Mouse (Mus musculus) CH12.LX (cell line): Measurements from ENCODE around the gene Gstt1. TPM values are rescaled to one million over a fixed set of nuclear protein-coding genes. Genes with fewer than 3 reads are reported as not detected.

Source experiments
- DNase-seq: peaks from one replicate; pipeline ENCODE4 v3.0.0-alpha.2; 2013; ENCODE audit errors: extremely low read depth
- H3K27ac ChIP-seq: 2 replicates; pipeline ENCODE4 v1.5.1; 2012; ENCODE audit warnings: low read depth, mild to moderate bottlenecking, control low read depth, moderate library complexity; ENCODE audit not compliant: insufficient read depth
- H3K27me3 ChIP-seq: replicated peaks from 2 replicates; pipeline ENCODE3; 2012; ENCODE audit warnings: inconsistent platforms
- H3K36me3 ChIP-seq, 2 experiments: replicated peaks in 1 of 2; 2 replicates each; pipeline versions ENCODE3 to v1.6.1; 2012; ENCODE audit warnings: inconsistent platforms in 1 of 2, low read length in 1 of 2, mild to moderate bottlenecking in 1 of 2, mixed read lengths in 1 of 2, moderate library complexity in 1 of 2; ENCODE audit not compliant: control insufficient read depth in 1 of 2, insufficient read depth in 1 of 2
- H3K4me1 ChIP-seq, 2 experiments: 2 replicates each; pipeline ENCODE4 v1.6.1; 2012; ENCODE audit warnings: inconsistent platforms in 1 of 2, moderate library complexity in 1 of 2; ENCODE audit not compliant: insufficient read depth in 2 of 2, control insufficient read depth in 1 of 2
- H3K4me2 ChIP-seq: 2 replicates; pipeline ENCODE4 v1.6.1; 2012; ENCODE audit warnings: low read depth, mild to moderate bottlenecking, control low read depth; ENCODE audit not compliant: poor library complexity, insufficient read depth, severe bottlenecking
- H3K4me3 ChIP-seq, 3 experiments: fragments of 150-350 bp in 1 of 3; sonication (generic) in 1 of 3; replicated peaks in 1 of 3; 2 replicates each; pipeline versions ENCODE3 to v1.5.1; 2011 to 2012; ENCODE audit warnings: low read depth in 2 of 3, low read length in 2 of 3, mild to moderate bottlenecking in 2 of 3, moderate library complexity in 2 of 3, control low read depth in 1 of 3, improper control_type of control experiment in 1 of 3, inconsistent platforms in 1 of 3, mixed read lengths in 1 of 3; ENCODE audit not compliant: poor library complexity in 1 of 3
- H3K79me2 ChIP-seq: replicated peaks from 2 replicates; pipeline ENCODE4 v1.6.1; 2012; ENCODE audit warnings: mild to moderate bottlenecking, moderate library complexity; ENCODE audit not compliant: control insufficient read depth, poor library complexity, insufficient read depth, severe bottlenecking; ENCODE audit errors: extremely low read depth
- H3K9ac ChIP-seq: 2 replicates; pipeline ENCODE4 v1.6.1; 2012; ENCODE audit warnings: low read depth, mild to moderate bottlenecking, control low read depth, moderate library complexity; ENCODE audit not compliant: insufficient read depth
- H3K9me3 ChIP-seq: replicated peaks from 2 replicates; pipeline ENCODE3; 2012; ENCODE audit warnings: low read length, inconsistent platforms, mixed read lengths
- BHLHE40 ChIP-seq: IDR thresholded peaks from 2 replicates; pipeline ENCODE4 v1.6.1; 2011; ENCODE audit warnings: mild to moderate bottlenecking, low read depth, low read length, improper control_type of control experiment
- CHD1 ChIP-seq: IDR thresholded peaks from 2 replicates; pipeline ENCODE4 v1.6.1; 2012; ENCODE audit warnings: low read depth, low read length, improper control_type of control experiment, inconsistent platforms
- CHD2 ChIP-seq: IDR thresholded peaks from 2 replicates; pipeline ENCODE4 v1.6.1; 2011; ENCODE audit warnings: low read length, improper control_type of control experiment
- CTCF ChIP-seq, 2 experiments: IDR thresholded peaks in 1 of 2; conservative IDR thresholded peaks in 1 of 2; 2 replicates each; pipeline ENCODE4 v1.5.1; 2011 to 2012; ENCODE audit warnings: low read depth in 2 of 2, low read length in 2 of 2, improper control_type of control experiment in 1 of 2, inconsistent platforms in 1 of 2, mild to moderate bottlenecking in 1 of 2, moderate library complexity in 1 of 2
- E2F4 ChIP-seq: IDR thresholded peaks from 2 replicates; pipeline ENCODE4 v1.6.1; 2011; ENCODE audit warnings: low read depth, low read length, improper control_type of control experiment; ENCODE audit not compliant: insufficient replicate concordance
- ELF1 ChIP-seq: IDR thresholded peaks from 2 replicates; pipeline ENCODE4 v1.6.1; 2014; ENCODE audit warnings: low read depth, mild to moderate bottlenecking, inconsistent platforms, low read length, improper control_type of control experiment
- ETS1 ChIP-seq: conservative IDR thresholded peaks from 2 replicates; pipeline ENCODE4 v1.6.1; 2012; ENCODE audit warnings: low read depth, mild to moderate bottlenecking, inconsistent platforms, low read length, improper control_type of control experiment, moderate library complexity
- GABPA ChIP-seq: IDR thresholded peaks from 2 replicates; pipeline ENCODE4 v1.6.1; 2012; ENCODE audit warnings: low read depth, low read length, improper control_type of control experiment, inconsistent platforms; ENCODE audit not compliant: insufficient replicate concordance
- IRF4 ChIP-seq: IDR thresholded peaks from 2 replicates; pipeline ENCODE4 v1.6.1; 2014; ENCODE audit warnings: low read depth, mild to moderate bottlenecking, inconsistent platforms, low read length, improper control_type of control experiment
- JUN ChIP-seq: IDR thresholded peaks from 2 replicates; pipeline ENCODE4 v1.6.1; 2011; ENCODE audit warnings: low read depth, mild to moderate bottlenecking, low read length, improper control_type of control experiment, moderate library complexity; ENCODE audit not compliant: insufficient read depth
- JUND ChIP-seq: conservative IDR thresholded peaks from 2 replicates; pipeline ENCODE4 v1.6.1; 2011; ENCODE audit warnings: low read depth, low read length, improper control_type of control experiment
- KAT2A ChIP-seq: IDR thresholded peaks from 2 replicates; pipeline ENCODE4 v1.6.1; 2012; ENCODE audit warnings: low read length, improper control_type of control experiment, inconsistent platforms; ENCODE audit not compliant: insufficient replicate concordance
- MAFK ChIP-seq: IDR thresholded peaks from 2 replicates; pipeline ENCODE4 v1.6.1; 2011; ENCODE audit warnings: low read length, improper control_type of control experiment; ENCODE audit not compliant: insufficient replicate concordance
- MAX ChIP-seq: IDR thresholded peaks from 2 replicates; pipeline ENCODE4 v1.6.1; 2011; ENCODE audit warnings: low read length, improper control_type of control experiment
- MAZ ChIP-seq: IDR thresholded peaks from 2 replicates; pipeline ENCODE4 v1.6.1; 2012; ENCODE audit warnings: low read depth, mild to moderate bottlenecking, inconsistent platforms, low read length, improper control_type of control experiment, moderate library complexity
- MEF2A ChIP-seq: IDR thresholded peaks from 2 replicates; pipeline ENCODE4 v1.6.1; 2014; ENCODE audit warnings: low read depth, mild to moderate bottlenecking, inconsistent platforms, low read length, improper control_type of control experiment, borderline replicate concordance
- MXI1 ChIP-seq: IDR thresholded peaks from 2 replicates; pipeline ENCODE4 v1.6.1; 2011; ENCODE audit warnings: mild to moderate bottlenecking, low read depth, low read length, improper control_type of control experiment
- MYC ChIP-seq: IDR thresholded peaks from 2 replicates; pipeline ENCODE4 v1.6.1; 2011; ENCODE audit warnings: low read depth, mild to moderate bottlenecking, improper control_type of control experiment, low read length
- NELFE ChIP-seq: IDR thresholded peaks from 2 replicates; pipeline ENCODE4 v1.6.1; 2011; ENCODE audit warnings: low read depth, low read length, improper control_type of control experiment
- NRF1 ChIP-seq: IDR thresholded peaks from 2 replicates; pipeline ENCODE4 v1.6.1; 2014; ENCODE audit warnings: low read depth, mild to moderate bottlenecking, inconsistent platforms, low read length, improper control_type of control experiment, moderate library complexity
- PAX5 ChIP-seq: IDR thresholded peaks from 2 replicates; pipeline ENCODE4 v1.6.1; 2012; ENCODE audit warnings: low read length, inconsistent platforms, mixed read lengths
- POLR2A ChIP-seq: IDR thresholded peaks from 2 replicates; pipeline ENCODE4 v1.6.1; 2011; ENCODE audit warnings: low read depth, mild to moderate bottlenecking, improper control_type of control experiment, low read length
- POLR2AphosphoS2 ChIP-seq: IDR thresholded peaks from 2 replicates; pipeline ENCODE4 v1.6.1; 2011; ENCODE audit warnings: low read depth, low read length, improper control_type of control experiment
- RCOR1 ChIP-seq: conservative IDR thresholded peaks from 2 replicates; pipeline ENCODE4 v1.6.1; 2012; ENCODE audit warnings: low read depth, mild to moderate bottlenecking, inconsistent platforms, low read length, improper control_type of control experiment
- SIN3A ChIP-seq: IDR thresholded peaks from 2 replicates; pipeline ENCODE4 v1.6.1; 2012; ENCODE audit warnings: low read length, improper control_type of control experiment, inconsistent platforms
- TBP ChIP-seq: conservative IDR thresholded peaks from 2 replicates; pipeline ENCODE4 v1.6.1; 2011; ENCODE audit warnings: low read depth, low read length, improper control_type of control experiment
- TCF12 ChIP-seq: IDR thresholded peaks from 2 replicates; pipeline ENCODE4 v1.6.1; 2014; ENCODE audit warnings: low read depth, mild to moderate bottlenecking, inconsistent platforms, low read length, improper control_type of control experiment
- UBTF ChIP-seq: IDR thresholded peaks from 2 replicates; pipeline ENCODE4 v1.6.1; 2012; ENCODE audit warnings: low read depth, mild to moderate bottlenecking, inconsistent platforms, low read length, improper control_type of control experiment, moderate library complexity
- USF1 ChIP-seq: IDR thresholded peaks from 2 replicates; pipeline ENCODE4 v1.6.1; 2014; ENCODE audit warnings: low read depth, mild to moderate bottlenecking, inconsistent platforms, low read length, improper control_type of control experiment
- USF2 ChIP-seq: conservative IDR thresholded peaks from 2 replicates; pipeline ENCODE4 v1.6.1; 2011; ENCODE audit warnings: low read depth, low read length, improper control_type of control experiment
- ZC3H11A ChIP-seq: IDR thresholded peaks from 2 replicates; pipeline ENCODE4 v1.6.1; 2012; ENCODE audit warnings: low read depth, mild to moderate bottlenecking, inconsistent platforms, low read length, improper control_type of control experiment
- dilution Hi-C: fragments of 300-500 bp; cut with MboI; formaldehyde crosslinking; loops from 2 replicates; pipeline ENCODE4 v1.14.3; 2020; ENCODE audit warnings: low sequenced_read_pairs; ENCODE audit not compliant: extremely low pct_unique_long_range_greater_than_20kb, extremely low pct_ligation_motif_present
- in situ Hi-C: fragments of 300-500 bp; cut with MboI; formaldehyde crosslinking; loops from 3 replicates; pipeline ENCODE4 v1.14.3; 2019; ENCODE audit warnings: low sequenced_read_pairs, low pct_ligation_motif_present, low pct_unique_long_range_greater_than_20kb, mixed read lengths
- polyA plus RNA-seq: library from polyadenylated mRNA; unstranded; fragments of >175 nt; gene quantifications from 2 replicates; pipeline ENCODE4 v1.2.1, GENCODE M21; 2012; ENCODE audit warnings: low read depth; ENCODE audit not compliant: insufficient read length
- total RNA-seq, 2 experiments: library from RNA; depleted of rRNA; stranded (reverse); fragments of 300-350 nt in 1 of 2; fragments of >200 nt in 1 of 2; gene quantifications; 2 replicates each; pipeline ENCODE4 v1.2.3; 2012 to 2014

Gstt1 gene
- total and polyA plus RNA-seq, 3 experiments = 2.9 to 50.9 (median 4.5) TPM

GRCm38 (mm10) chr10:75774102-75774501 lies 24.3 kb downstream of the Gstt1 start:
- dilution Hi-C loops = no loop called here

GRCm38 (mm10) chr10:75772795-75773664 lies 25.4 kb downstream of the Gstt1 start, which contains the start of gene Ddt:
TSS of gene Ddt (minus strand) at chr10:75773414.
- dilution Hi-C loops (no loop called here), in situ Hi-C loops (no loop called here)
- Histone ChIP-seq H3K36me3 (peaks cover 14 to 57% of the 10 kb centered on the region in 2 experiments), H3K27me3 (no peaks in the 10 kb centered on the region), H3K79me2 (peaks cover 3% of the 10 kb centered on the region; the same call in 1 of the 2 replicates), H3K4me1 (peaks cover 3 to 43% of the 10 kb centered on the region in 2 experiments; a peak in 2 of 4 replicates), H3K4me3 (peak within 1 kb of the TSS; percentile 87 to 98 (median 94)), H3K4me2 (peak within 1 kb of the TSS; percentile 74), H3K9me3 (no peaks in the 10 kb centered on the region), H3K27ac (peak within 1 kb of the TSS; percentile 20; the same call in 1 of the 2 replicates), H3K9ac (peak within 1 kb of the TSS; percentile 71)
- peak; percentile 97 for DNase-seq
- TF ChIP-seq JUN (no peak), ELF1 (peak; percentile 59), POLR2A (peak; percentile 93), ZC3H11A (no peak), MAX (peak; percentile 71; the same call in 1 of the 2 replicates), BHLHE40 (peak; percentile 84), UBTF (no peak), MAZ (0 out of 2 replicates have a peak, but pooled peaks have one; percentile 43), NRF1 (0 out of 2 replicates have a peak, but pooled peaks have one; percentile 9), GABPA (no peak), SIN3A (peak; percentile 73; the same call in 1 of the 2 replicates), MYC (0 out of 2 replicates have a peak, but pooled peaks have one; percentile 25), JUND (no peak), NELFE (peak; percentile 72), KAT2A (no peak), TBP (peak; percentile 67; the same call in 1 of the 2 replicates), MAFK (no peak), MXI1 (peak; percentile 67; the same call in 1 of the 2 replicates), PAX5 (no peak), USF2 (peak; percentile 89), CHD2 (no peak), MEF2A (no peak; the same call in 1 of the 2 replicates), TCF12 (peak; percentile 59), CHD1 (no peak)

More at GRCm38 (mm10) chr10:75774102-75774501, 24.3 kb downstream of the Gstt1 start:
- H3K4me1 ChIP-seq = peaks cover 3 to 46% of the 10 kb centered on the region in 2 experiments; a peak in 2 of 4 replicates
- no peak overlapping the region for H3K27ac ChIP-seq
- H3K27me3 ChIP-seq = no peaks in the 10 kb centered on the region
- no peak overlapping the region for H3K4me3 ChIP-seq
- H3K79me2 ChIP-seq = peaks cover 3% of the 10 kb centered on the region; the same call in 1 of the 2 replicates
- in situ Hi-C loops = no loop called here
- no peak for DNase-seq
- no peaks in the 10 kb centered on the region for H3K9me3 ChIP-seq
- H3K4me2 ChIP-seq = no peak overlapping the region
- H3K9ac ChIP-seq = no peak overlapping the region
- H3K36me3 ChIP-seq = peaks cover 14 to 60% of the 10 kb centered on the region in 2 experiments
- TF ChIP-seq MAZ = no peak
- no peak for TF ChIP-seq USF2
- TF ChIP-seq IRF4 = no peak
- no peak for TF ChIP-seq TCF12
- TF ChIP-seq POLR2A = no peak
- TF ChIP-seq PAX5 = no peak
- TF ChIP-seq POLR2AphosphoS2 = no peak
- no peak for TF ChIP-seq E2F4
- TF ChIP-seq TBP = no peak
- no peak for TF ChIP-seq ETS1
- no peak for TF ChIP-seq CHD1
- no peak for TF ChIP-seq MAFK
- no peak for TF ChIP-seq USF1
- no peak for TF ChIP-seq CTCF (conservative IDR thresholded peaks at IDR 0.05 in 1 of 2, IDR thresholded peaks at IDR 0.05 in 1 of 2; ENCODE audit: low read depth in 2 of 2, low read length in 2 of 2)
- TF ChIP-seq RCOR1 = no peak
